Mouse (Mus musculus) liver, embryonic 14.5 days (tissue): ENCODE measurements around the gene Arg1.

ENCODE experiments used
- CTCF ChIP-seq: IDR thresholded peaks from 2 replicates; pipeline ENCODE4 v1.5.1; 2016; ENCODE audit warnings: antibody characterized with exemption, low read depth, control low read depth
- EP300 ChIP-seq: IDR thresholded peaks from 2 replicates; pipeline ENCODE4 v1.6.1; 2016; ENCODE audit warnings: antibody characterized with exemption, low read depth

DNA sequence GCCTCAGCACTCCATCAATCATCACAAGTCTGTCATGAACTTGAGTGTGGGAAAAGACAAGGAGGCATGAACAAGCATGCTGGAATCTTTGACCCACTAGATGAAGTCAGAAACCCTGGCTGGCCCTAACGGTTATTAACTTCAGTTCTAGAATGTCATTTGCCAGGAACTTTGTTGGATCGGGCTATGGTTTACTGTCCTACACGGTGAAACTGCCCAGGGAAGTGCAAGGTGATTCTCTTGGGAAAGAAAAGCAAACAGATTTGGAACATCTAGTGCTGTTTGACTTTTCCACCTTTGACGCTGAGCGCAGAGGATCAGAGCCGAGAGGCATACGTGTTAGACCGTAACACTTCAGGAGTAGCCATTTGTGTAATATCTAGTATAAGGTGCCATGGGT is 24.3 kb upstream of the Arg1 start:
- TF ChIP-seq CTCF: no peak
- no peak for TF ChIP-seq EP300
